In genomic region chr5:137333512-137334174, GRCm38 (mm10) we compare ENCODE assay signal across 8 mouse cellular contexts. TPM values are rescaled to one million over a fixed set of nuclear protein-coding genes. Genes with fewer than 3 reads are reported as not detected.
DNase-seq lines count a peak whose midpoint lies in the region; ATAC-seq and TF ChIP-seq lines count a peak whose summit lies in the region.

Gene Slc12a9 (minus strand): TSS chr5:137333597.

- peak; percentile 80 for TF ChIP-seq CTCF in left cerebral cortex, adult 2 months (IDR thresholded peaks at IDR 0.05)

- peak; percentile 91 for ATAC-seq in hindbrain, embryonic 16.5 days
- peak; percentile 95 for ATAC-seq in megakaryocyte, adult 5-6 weeks (ENCODE audit: poor library complexity, severe bottlenecking)

- peak within 1 kb of the TSS; percentile 75 for H3K9ac ChIP-seq in hindbrain, embryonic 16.5 days (ENCODE audit: low read depth, low read length)

- intact Hi-C loops in left cerebral cortex, adult 2 months (cut with DNase I): loop anchor here (2.0 to 10.0 kb wide), 3 partner anchors 169 to 831 kb away; partner anchors contain the start of genes Cops6 and Pop7

- H3K27me3 ChIP-seq in hindbrain, embryonic 16.5 days (replicated peaks; ENCODE audit: control insufficient read depth, insufficient read depth, low read length): no peaks in the 10 kb centered on the region

- H3K4me3 ChIP-seq in hindbrain, embryonic 16.5 days (ENCODE audit: low read length): peak within 1 kb of the TSS; percentile 50
- peak within 1 kb of the TSS; percentile 59 for H3K4me3 ChIP-seq in left cerebral cortex, adult 2 months

- peak; percentile 90 for DNase-seq in WW6 (ENCODE audit: low read depth, low spot score)
- DNase-seq in cerebellum, postnatal 4 days (ENCODE audit: low spot score in 2 of 2): peak; percentile 76 to 93
- DNase-seq in gastrocnemius, adult 18-20 months (ENCODE audit: low spot score): peak; percentile 96
- peak; percentile 88 to 90 for DNase-seq in left cerebral cortex, adult 2 months (ENCODE audit: extremely low spot score in 1 of 2, low spot score in 2 of 2)
- peak; percentile 89 to 94 for DNase-seq in right cerebral cortex, adult 2 months (ENCODE audit: low spot score in 2 of 2)
- peak; percentile 95 for DNase-seq in urinary bladder, postnatal 14 days (ENCODE audit: low spot score)

- H3K9me3 ChIP-seq in hindbrain, embryonic 16.5 days (ENCODE audit: control insufficient read depth, low read length): no peaks in the 10 kb centered on the region

- under 1% methylated on average over 44 of the region's 44 CpGs for WGBS in hindbrain, embryonic 16.5 days

- H3K36me3 ChIP-seq in hindbrain, embryonic 16.5 days (ENCODE audit: control insufficient read depth, insufficient read depth, low read length): no peaks in the 10 kb centered on the region

- peak within 1 kb of the TSS; percentile 92 for H3K4me2 ChIP-seq in hindbrain, embryonic 16.5 days (ENCODE audit: low read length)

- peak within 1 kb of the TSS; percentile 48 for H3K27ac ChIP-seq in hindbrain, embryonic 16.5 days (ENCODE audit: low read depth, low read length)
- peak within 1 kb of the TSS; percentile 55 for H3K27ac ChIP-seq in left cerebral cortex, adult 2 months

- H3K4me1 ChIP-seq in hindbrain, embryonic 16.5 days (ENCODE audit: control insufficient read depth, insufficient read depth, low read depth, low read length): peaks cover 10% of the 10 kb centered on the region

RNA-seq across cellular contexts. Expression of gene Slc12a9, which starts in this region (rescaled TPM):
- 1 to 10 TPM; 2.0 to 2.2 TPM for total RNA-seq in gastrocnemius, adult 18-20 months (2021)
- polyA plus RNA-seq in hindbrain, embryonic 16.5 days (2015; fragmentation: Nextera tagmentation; extraction: Ambion mirVana): 24.5 and 26.7 TPM in 2 replicates
- total RNA-seq in left cerebral cortex, adult 2 months (2021): 10 to 100 TPM; 22.8 to 25.1 TPM
- total RNA-seq in megakaryocyte, adult 5-6 weeks (2015): 12.8 and 13.4 TPM in 2 replicates
- 20.9 and 21.6 TPM in 2 replicates for total RNA-seq in megakaryocyte, adult 5-6 weeks (2017)

Comparison
In these comparisons a context has a peak if more than half of its experiments do, and no peak if none do; other contexts are left out.
1. Peak in every context shown above with its lines: DNase-seq, ATAC-seq, H3K4me3 ChIP-seq and H3K27ac ChIP-seq.
2. RNA of gene Slc12a9 (total RNA-seq): 22.8 to 25.1 TPM in left cerebral cortex, adult 2 months and 12.8 to 21.6 TPM in megakaryocyte, adult 5-6 weeks; 2.0 to 2.2 TPM in gastrocnemius, adult 18-20 months; every median in the first group is over 4 times any median in the second.